Mouse (Mus musculus): ENCODE measurements around the gene Dvl1. TPM values are rescaled to one million over a fixed set of nuclear protein-coding genes. Genes with fewer than 3 reads are reported as not detected.

Gene Dvl1
- polyA plus RNA-seq, 1 experiment, result 8.1 TPM

- Histone ChIP-seq H3K27me3 (ENCODE audit: control insufficient read depth) (peaks cover 15% of the 10 kb centered on the region), H3K4me1 (ENCODE audit: control insufficient read depth) (peaks cover 57% of the 10 kb centered on the region), H3K36me3 (ENCODE audit: control insufficient read depth) (peaks cover 30% of the 10 kb centered on the region), H3K9me3 (ENCODE audit: control insufficient read depth, low read length) (no peaks in the 10 kb centered on the region), H3K4me3 (replicated peaks) (peak overlapping the region; percentile 97)
- TF ChIP-seq GATA1 (IDR thresholded peaks at IDR 0.05; ENCODE audit: low read length), result no peak
- TF ChIP-seq TAL1 (IDR thresholded peaks at IDR 0.05; ENCODE audit: low read length), result no peak
These were observed 570 bp downstream of the Dvl1 start for GRCm38 (mm10) chr4:155847591-155848352.

GRCm38 (mm10) chr4:155848434-155849095 is 1.4 kb downstream of the Dvl1 start:
- H3K4me1 ChIP-seq (ENCODE audit: control insufficient read depth), result peaks cover 58% of the 10 kb centered on the region
- H3K36me3 ChIP-seq (ENCODE audit: control insufficient read depth), result peaks cover 36% of the 10 kb centered on the region
- no peaks in the 10 kb centered on the region for H3K9me3 ChIP-seq (ENCODE audit: control insufficient read depth, low read length)
- TF ChIP-seq TAL1 (IDR thresholded peaks at IDR 0.05; ENCODE audit: low read length), result no peak
- TF ChIP-seq GATA1 (IDR thresholded peaks at IDR 0.05; ENCODE audit: low read length), result no peak
- H3K4me3 ChIP-seq (replicated peaks), result peak overlapping the region; percentile 97
- H3K27me3 ChIP-seq (ENCODE audit: control insufficient read depth), result peaks cover 7% of the 10 kb centered on the region

- Histone ChIP-seq H3K4me1 (ENCODE audit: control insufficient read depth) (peaks cover 59% of the 10 kb centered on the region), H3K9me3 (ENCODE audit: control insufficient read depth, low read length) (no peaks in the 10 kb centered on the region), H3K36me3 (ENCODE audit: control insufficient read depth) (peaks cover 44% of the 10 kb centered on the region), H3K4me3 (replicated peaks) (peak overlapping the region; percentile 97), H3K27me3 (ENCODE audit: control insufficient read depth) (peaks cover 4% of the 10 kb centered on the region)
- no peak for TF ChIP-seq TAL1 (IDR thresholded peaks at IDR 0.05; ENCODE audit: low read length)
- no peak for TF ChIP-seq GATA1 (IDR thresholded peaks at IDR 0.05; ENCODE audit: low read length)
These were observed 2.2 kb downstream of the Dvl1 start for GRCm38 (mm10) chr4:155849391-155849790.

GRCm38 (mm10) chr4:155849792-155850451 is 2.7 kb downstream of the Dvl1 start:
- Histone ChIP-seq H3K27me3 (ENCODE audit: control insufficient read depth) (peaks cover 4% of the 10 kb centered on the region), H3K4me1 (ENCODE audit: control insufficient read depth) (peaks cover 64% of the 10 kb centered on the region), H3K4me3 (replicated peaks) (peak overlapping the region; percentile 97), H3K9me3 (ENCODE audit: control insufficient read depth, low read length) (no peaks in the 10 kb centered on the region), H3K36me3 (ENCODE audit: control insufficient read depth) (peaks cover 50% of the 10 kb centered on the region)
- TF ChIP-seq TAL1 (IDR thresholded peaks at IDR 0.05; ENCODE audit: low read length) (no peak), GATA1 (IDR thresholded peaks at IDR 0.05; ENCODE audit: low read length) (no peak)

- no peak for TF ChIP-seq GATA1 (IDR thresholded peaks at IDR 0.05; ENCODE audit: low read length)
- TF ChIP-seq TAL1 (IDR thresholded peaks at IDR 0.05; ENCODE audit: low read length), result no peak
- H3K4me3 ChIP-seq (replicated peaks), result no peak overlapping the region
- H3K27me3 ChIP-seq (ENCODE audit: control insufficient read depth), result no peaks in the 10 kb centered on the region
- peaks cover 64% of the 10 kb centered on the region for H3K36me3 ChIP-seq (ENCODE audit: control insufficient read depth)
- no peaks in the 10 kb centered on the region for H3K9me3 ChIP-seq (ENCODE audit: control insufficient read depth, low read length)
- H3K4me1 ChIP-seq (ENCODE audit: control insufficient read depth), result peaks cover 77% of the 10 kb centered on the region
These were observed 4.2 kb downstream of the Dvl1 start for GRCm38 (mm10) chr4:155851368-155851767.

- TF ChIP-seq GATA1 (IDR thresholded peaks at IDR 0.05; ENCODE audit: low read length), result no peak
- no peak for TF ChIP-seq TAL1 (IDR thresholded peaks at IDR 0.05; ENCODE audit: low read length)
- Histone ChIP-seq H3K36me3 (ENCODE audit: control insufficient read depth) (peaks cover 70% of the 10 kb centered on the region), H3K4me3 (replicated peaks) (no peak overlapping the region), H3K9me3 (ENCODE audit: control insufficient read depth, low read length) (no peaks in the 10 kb centered on the region), H3K4me1 (ENCODE audit: control insufficient read depth) (peaks cover 77% of the 10 kb centered on the region), H3K27me3 (ENCODE audit: control insufficient read depth) (no peaks in the 10 kb centered on the region)
These were observed 4.8 kb downstream of the Dvl1 start for GRCm38 (mm10) chr4:155851951-155852411.

GRCm38 (mm10) chr4:155853421-155853820 is 6.2 kb downstream of the Dvl1 start:
- TF ChIP-seq TAL1 (IDR thresholded peaks at IDR 0.05; ENCODE audit: low read length), result no peak
- Histone ChIP-seq H3K4me3 (replicated peaks) (no peak overlapping the region), H3K36me3 (ENCODE audit: control insufficient read depth) (peaks cover 85% of the 10 kb centered on the region), H3K9me3 (ENCODE audit: control insufficient read depth, low read length) (no peaks in the 10 kb centered on the region), H3K4me1 (ENCODE audit: control insufficient read depth) (peaks cover 71% of the 10 kb centered on the region), H3K27me3 (ENCODE audit: control insufficient read depth) (no peaks in the 10 kb centered on the region)

GRCm38 (mm10) chr4:155854991-155855390 is 7.8 kb downstream of the Dvl1 start:
- H3K4me1 ChIP-seq (ENCODE audit: control insufficient read depth), result peaks cover 55% of the 10 kb centered on the region
- no peak overlapping the region for H3K4me3 ChIP-seq (replicated peaks)
- H3K9me3 ChIP-seq (ENCODE audit: control insufficient read depth, low read length), result no peaks in the 10 kb centered on the region
- no peaks in the 10 kb centered on the region for H3K27me3 ChIP-seq (ENCODE audit: control insufficient read depth)
- TF ChIP-seq GATA1 (IDR thresholded peaks at IDR 0.05; ENCODE audit: low read length) (no peak), TAL1 (IDR thresholded peaks at IDR 0.05; ENCODE audit: low read length) (no peak)
- H3K36me3 ChIP-seq (ENCODE audit: control insufficient read depth), result peaks cover 93% of the 10 kb centered on the region

- Histone ChIP-seq H3K36me3 (ENCODE audit: control insufficient read depth) (peaks cover 96% of the 10 kb centered on the region), H3K27me3 (ENCODE audit: control insufficient read depth) (no peaks in the 10 kb centered on the region)
- TF ChIP-seq TAL1 (IDR thresholded peaks at IDR 0.05; ENCODE audit: low read length), result no peak
- TF ChIP-seq GATA1 (IDR thresholded peaks at IDR 0.05; ENCODE audit: low read length), result no peak
These were observed 8.9 kb downstream of the Dvl1 start for GRCm38 (mm10) chr4:155856071-155856470.

More at GRCm38 (mm10) chr4:155856071-155856470, 8.9 kb downstream of the Dvl1 start:
- Histone ChIP-seq H3K4me3 (replicated peaks) (no peak overlapping the region), H3K9me3 (ENCODE audit: control insufficient read depth, low read length) (no peaks in the 10 kb centered on the region), H3K4me1 (ENCODE audit: control insufficient read depth) (peaks cover 47% of the 10 kb centered on the region)

Data from erythroblast, embryonic 14.5 days (primary cell).